Mouse (Mus musculus): ENCODE measurements around the gene Uaca. TPM values are rescaled to one million over a fixed set of nuclear protein-coding genes. Genes with fewer than 3 reads are reported as not detected.

Uaca gene
- polyA plus RNA-seq, 1 experiment from 2014 or later: 15.2 TPM

- H3K4me2 ChIP-seq (replicated peaks): no peak overlapping the region
- no peaks in the 10 kb centered on the region for H3K27me3 ChIP-seq
- peak; percentile 57 for ATAC-seq (replicated peaks)
- no peaks in the 10 kb centered on the region for H3K36me3 ChIP-seq
- no peak overlapping the region for H3K9ac ChIP-seq (replicated peaks)
- H3K4me3 ChIP-seq: no peak overlapping the region
- H3K9me3 ChIP-seq: no peaks in the 10 kb centered on the region
- 30% methylated on average over 13 of the region's 13 CpGs for WGBS
- H3K4me1 ChIP-seq: peaks cover 66% of the 10 kb centered on the region
- H3K27ac ChIP-seq (replicated peaks): peak overlapping the region; percentile 69
Measured at GRCm38 (mm10) chr9:60873257-60874054, 79.1 kb downstream of the Uaca start.

GRCm38 (mm10) chr9:60874055-60874392 is 79.7 kb downstream of the Uaca start:
- WGBS: 75% methylated on average over 8 of the region's 8 CpGs

GRCm38 (mm10) chr9:60876085-60876484 is 81.7 kb downstream of the Uaca start:
- Histone ChIP-seq H3K27me3 (no peaks in the 10 kb centered on the region), H3K4me3 (no peak overlapping the region), H3K9ac (replicated peaks) (no peak overlapping the region), H3K27ac (replicated peaks) (peak overlapping the region; percentile 82), H3K4me1 (peaks cover 58% of the 10 kb centered on the region), H3K4me2 (replicated peaks) (peak overlapping the region; percentile 24), H3K9me3 (no peaks in the 10 kb centered on the region), H3K36me3 (no peaks in the 10 kb centered on the region)
- 26% methylated on average over 9 of the region's 9 CpGs for WGBS
- ATAC-seq (replicated peaks): peak; percentile 73

More at GRCm38 (mm10) chr9:60874055-60874392, 79.7 kb downstream of the Uaca start:
- H3K4me3 ChIP-seq: no peak overlapping the region
- no peaks in the 10 kb centered on the region for H3K27me3 ChIP-seq
- H3K36me3 ChIP-seq: no peaks in the 10 kb centered on the region
- ATAC-seq (replicated peaks): no peak
- no peaks in the 10 kb centered on the region for H3K9me3 ChIP-seq
- H3K4me2 ChIP-seq (replicated peaks): no peak overlapping the region
- H3K27ac ChIP-seq (replicated peaks): peak overlapping the region; percentile 32
- H3K9ac ChIP-seq (replicated peaks): no peak overlapping the region
- H3K4me1 ChIP-seq: peaks cover 72% of the 10 kb centered on the region

GRCm38 (mm10) chr9:60876531-60876930 is 82.2 kb downstream of the Uaca start:
- 16% methylated on average over 8 of the region's 8 CpGs for WGBS
- Histone ChIP-seq H3K36me3 (no peaks in the 10 kb centered on the region), H3K9me3 (no peaks in the 10 kb centered on the region), H3K4me3 (no peak overlapping the region), H3K27ac (replicated peaks) (peak overlapping the region; percentile 82), H3K9ac (replicated peaks) (no peak overlapping the region), H3K27me3 (no peaks in the 10 kb centered on the region), H3K4me1 (peaks cover 58% of the 10 kb centered on the region), H3K4me2 (replicated peaks) (peak overlapping the region; percentile 24)
- ATAC-seq (replicated peaks): peak; percentile 80

GRCm38 (mm10) chr9:60878051-60878557 is 83.8 kb downstream of the Uaca start:
- 25% methylated on average over 8 of the region's 8 CpGs for WGBS
- H3K27ac ChIP-seq (replicated peaks): peak overlapping the region; percentile 82
- H3K4me2 ChIP-seq (replicated peaks): no peak overlapping the region

GRCm38 (mm10) chr9:60878630-60879029 is 84.3 kb downstream of the Uaca start:
- H3K27ac ChIP-seq (replicated peaks): peak overlapping the region; percentile 82
- H3K36me3 ChIP-seq: no peaks in the 10 kb centered on the region
- no peak overlapping the region for H3K4me2 ChIP-seq (replicated peaks)
- no peak overlapping the region for H3K4me3 ChIP-seq
- H3K4me1 ChIP-seq: peaks cover 49% of the 10 kb centered on the region
- no peaks in the 10 kb centered on the region for H3K27me3 ChIP-seq
- 49% methylated on average over 3 of the region's 3 CpGs for WGBS
- no peaks in the 10 kb centered on the region for H3K9me3 ChIP-seq
- ATAC-seq (replicated peaks): no peak
- no peak overlapping the region for H3K9ac ChIP-seq (replicated peaks)

More at GRCm38 (mm10) chr9:60878051-60878557, 83.8 kb downstream of the Uaca start:
- no peaks in the 10 kb centered on the region for H3K27me3 ChIP-seq
- ATAC-seq (replicated peaks): peak; percentile 41
- H3K36me3 ChIP-seq: no peaks in the 10 kb centered on the region
- no peak overlapping the region for H3K9ac ChIP-seq (replicated peaks)
- H3K4me3 ChIP-seq: no peak overlapping the region
- no peaks in the 10 kb centered on the region for H3K9me3 ChIP-seq
- H3K4me1 ChIP-seq: peaks cover 52% of the 10 kb centered on the region

- no peak overlapping the region for H3K9ac ChIP-seq (replicated peaks)
- no peak overlapping the region for H3K4me3 ChIP-seq
- ATAC-seq (replicated peaks): no peak
- no peaks in the 10 kb centered on the region for H3K27me3 ChIP-seq
- H3K4me2 ChIP-seq (replicated peaks): no peak overlapping the region
- no peaks in the 10 kb centered on the region for H3K9me3 ChIP-seq
- H3K36me3 ChIP-seq: no peaks in the 10 kb centered on the region
- H3K4me1 ChIP-seq: peaks cover 26% of the 10 kb centered on the region
- WGBS: 51% methylated on average over 6 of the region's 6 CpGs
- 0 out of 2 replicates have a peak overlapping the region, but pooled peaks have one; percentile 23 for H3K27ac ChIP-seq (replicated peaks)
Measured at GRCm38 (mm10) chr9:60885148-60885547, 90.8 kb downstream of the Uaca start.

GRCm38 (mm10) chr9:60886431-60887371 is 92.4 kb downstream of the Uaca start:
- peak overlapping the region; percentile 40 for H3K4me2 ChIP-seq (replicated peaks)
- H3K4me1 ChIP-seq: peaks cover 26% of the 10 kb centered on the region
- H3K9ac ChIP-seq (replicated peaks): 0 out of 2 replicates have a peak overlapping the region, but pooled peaks have one; percentile 13
- H3K9me3 ChIP-seq: no peaks in the 10 kb centered on the region
- H3K36me3 ChIP-seq: no peaks in the 10 kb centered on the region
- peak; percentile 75 for ATAC-seq (replicated peaks)
- H3K27ac ChIP-seq (replicated peaks): peak overlapping the region; percentile 89
- H3K27me3 ChIP-seq: no peaks in the 10 kb centered on the region
- H3K4me3 ChIP-seq: 0 out of 2 replicates have a peak overlapping the region, but pooled peaks have one; percentile 8
- 3% methylated on average over 18 of the region's 18 CpGs for WGBS

GRCm38 (mm10) chr9:60887389-60887811 is 93.1 kb downstream of the Uaca start:
- H3K4me3 ChIP-seq: no peak overlapping the region
- no peaks in the 10 kb centered on the region for H3K9me3 ChIP-seq
- H3K27me3 ChIP-seq: no peaks in the 10 kb centered on the region
- peaks cover 26% of the 10 kb centered on the region for H3K4me1 ChIP-seq
- WGBS: 33% methylated on average over 9 of the region's 9 CpGs
- no peak overlapping the region for H3K9ac ChIP-seq (replicated peaks)
- ATAC-seq (replicated peaks): no peak; the same call in 1 of the 2 replicates
- no peaks in the 10 kb centered on the region for H3K36me3 ChIP-seq
- peak overlapping the region; percentile 40 for H3K4me2 ChIP-seq (replicated peaks)
- H3K27ac ChIP-seq (replicated peaks): peak overlapping the region; percentile 89

- H3K4me1 ChIP-seq: 0 out of 2 replicates have a peak, but pooled peaks cover 4% of the 10 kb centered on the region
- H3K27ac ChIP-seq (replicated peaks): no peak overlapping the region
- no peaks in the 10 kb centered on the region for H3K36me3 ChIP-seq
- WGBS: 76% methylated on average over 6 of the region's 6 CpGs
- H3K4me2 ChIP-seq (replicated peaks): no peak overlapping the region
- no peak for ATAC-seq (replicated peaks)
- H3K27me3 ChIP-seq: no peaks in the 10 kb centered on the region
- no peak overlapping the region for H3K9ac ChIP-seq (replicated peaks)
- no peaks in the 10 kb centered on the region for H3K9me3 ChIP-seq
- H3K4me3 ChIP-seq: no peak overlapping the region
Measured at GRCm38 (mm10) chr9:60893511-60893910, 99.2 kb downstream of the Uaca start.

- no peak overlapping the region for H3K4me2 ChIP-seq (replicated peaks)
- H3K27me3 ChIP-seq: no peaks in the 10 kb centered on the region
- 67% methylated on average over 8 of the region's 8 CpGs for WGBS
- no peak overlapping the region for H3K27ac ChIP-seq (replicated peaks)
- no peaks in the 10 kb centered on the region for H3K36me3 ChIP-seq
- no peaks in the 10 kb centered on the region for H3K9me3 ChIP-seq
- ATAC-seq (replicated peaks): peak; percentile 67
- no peak overlapping the region for H3K4me3 ChIP-seq
- peaks cover 18% of the 10 kb centered on the region for H3K4me1 ChIP-seq
- no peak overlapping the region for H3K9ac ChIP-seq (replicated peaks)
Measured at GRCm38 (mm10) chr9:60895486-60896110, 101.3 kb downstream of the Uaca start.
